Mouse (Mus musculus) hindbrain, embryonic 10.5 days (tissue): ENCODE measurements around the gene Olfr1510. TPM values are rescaled to one million over a fixed set of nuclear protein-coding genes. Genes with fewer than 3 reads are reported as not detected.
"Not testable (repeated sequence)": the region's sequence is repeated elsewhere in the genome, so short reads cannot be mapped to it uniquely, and the experiment has no call there.

Source experiments
- DNase-seq: peaks from one replicate; pipeline ENCODE4 v3.0.0-alpha.2; 2017; ENCODE audit warnings: low spot score
- H3K27ac ChIP-seq: fragments of 300-500 bp; sonication (generic); 2 replicates; pipeline ENCODE4 v1.5.1; 2016; ENCODE audit warnings: mild to moderate bottlenecking, moderate library complexity
- H3K27me3 ChIP-seq: fragments of 300-500 bp; sonication (generic); 2 replicates; pipeline ENCODE4 v1.6.1; 2016; ENCODE audit warnings: mild to moderate bottlenecking; ENCODE audit not compliant: poor library complexity, insufficient read depth, severe bottlenecking
- H3K36me3 ChIP-seq: fragments of 300-500 bp; sonication (generic); 2 replicates; pipeline ENCODE4 v1.6.1; 2016; ENCODE audit warnings: mild to moderate bottlenecking, moderate library complexity
- H3K4me1 ChIP-seq: fragments of 300-500 bp; sonication (generic); replicated peaks from 2 replicates; pipeline ENCODE4 v1.6.1; 2016; ENCODE audit warnings: mild to moderate bottlenecking
- H3K4me3 ChIP-seq: fragments of 300-500 bp; sonication (generic); 2 replicates; pipeline ENCODE4 v1.5.1; 2016; ENCODE audit warnings: mild to moderate bottlenecking, moderate library complexity
- H3K9me3 ChIP-seq: fragments of 300-500 bp; sonication (generic); 2 replicates; pipeline ENCODE4 v1.6.1; 2016; ENCODE audit warnings: mild to moderate bottlenecking, moderate library complexity
- WGBS: fragments of 180-500 bp; shearing (Covaris S2); methylation state at CpG from one replicate; pipeline ENCODE4 v1.1.7; 2016; 5-methylcytosine and 5-hydroxymethylcytosine counted together
- polyA plus RNA-seq: library from polyadenylated mRNA; unstranded; fragments of >200 nt; fragmentation: Nextera tagmentation; extraction: Ambion mirVana; gene quantifications from 2 replicates; pipeline ENCODE4 v1.2.1, GENCODE M21; 2016

Olfr1510 gene
- polyA plus RNA-seq, result not detected in 2 replicates

DNA sequence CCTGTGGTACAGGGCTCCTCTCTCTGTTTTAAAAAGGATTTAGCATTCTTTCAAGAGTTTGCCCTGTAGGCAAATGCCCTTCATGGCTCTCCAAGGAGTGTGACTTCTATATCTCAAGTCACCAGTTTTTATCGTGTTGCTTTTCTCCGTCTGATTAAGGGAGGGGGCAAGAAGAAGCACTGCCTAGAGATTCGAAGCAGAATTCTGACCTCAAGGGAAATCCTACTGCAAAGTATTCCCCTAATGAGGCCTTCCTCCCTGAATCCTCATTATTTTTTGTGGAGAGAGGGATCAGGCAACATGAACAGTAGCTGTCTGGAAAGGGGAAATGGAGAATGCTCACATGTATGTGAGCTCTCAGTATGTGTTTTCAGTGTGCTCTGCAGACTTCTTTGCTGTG, at the start of gene Olfr1510:
Gene Olfr1510 (minus strand): TSS at position 101 of the 400 bp plus-strand sequence.
- DNase-seq, result no peak
- no peak within 1 kb of the TSS for H3K27ac ChIP-seq
- H3K4me1 ChIP-seq, result no peaks in the 10 kb centered on the region
- H3K27me3 ChIP-seq, result no peaks in the 10 kb centered on the region
- H3K4me3 ChIP-seq, result no peak within 1 kb of the TSS
- H3K9me3 ChIP-seq, result no peaks in the 10 kb centered on the region
- 86% methylated on average over 3 of the region's 3 CpGs for WGBS
- H3K36me3 ChIP-seq, result no peaks in the 10 kb centered on the region

DNA sequence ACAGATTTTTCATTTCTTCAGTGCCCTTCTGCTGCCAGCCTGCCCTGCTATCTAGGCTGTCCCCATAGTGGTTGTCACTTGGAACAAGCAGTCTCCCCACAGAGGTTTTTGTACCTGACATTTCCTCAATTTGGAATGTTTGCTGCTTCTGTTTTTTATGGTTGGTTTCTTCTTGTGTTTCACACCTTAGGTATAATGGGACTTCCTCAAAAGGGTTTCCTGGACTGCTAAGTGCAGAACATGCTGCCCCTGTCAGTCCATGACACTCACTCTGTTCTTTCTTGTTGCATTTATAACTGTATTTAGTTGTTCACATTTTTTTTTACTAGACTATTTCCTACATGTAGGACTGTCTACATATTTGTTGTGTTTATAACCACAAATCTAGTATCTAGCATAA, 47.8 kb upstream of the Olfr1510 start:
- Histone ChIP-seq H3K4me3 (no peak overlapping the region), H3K27me3 (no peaks in the 10 kb centered on the region), H3K9me3 (0 out of 2 replicates have a peak, but pooled peaks cover under 1% of the 10 kb centered on the region), H3K27ac (no peak overlapping the region), H3K4me1 (no peaks in the 10 kb centered on the region), H3K36me3 (no peaks in the 10 kb centered on the region)
- DNase-seq, result no peak

DNA sequence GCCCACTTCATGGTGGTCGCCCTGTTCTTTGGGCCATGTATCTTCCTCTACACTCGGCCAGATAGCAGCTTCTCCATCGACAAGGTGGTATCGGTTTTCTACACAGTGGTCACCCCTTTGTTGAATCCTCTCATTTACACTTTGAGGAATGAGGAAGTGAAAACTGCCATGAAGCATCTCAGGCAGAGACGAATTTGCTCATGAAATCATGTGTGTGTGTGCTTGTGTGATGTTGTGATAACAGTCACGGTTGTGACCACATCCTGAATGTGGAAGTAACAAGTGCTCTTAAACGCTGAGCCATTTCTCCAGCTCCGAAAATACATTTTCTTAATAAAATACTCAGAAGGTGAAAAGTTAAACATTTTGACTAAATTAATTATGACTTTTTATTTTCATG, 37.0 kb upstream of the Olfr1510 start:
- Histone ChIP-seq H3K27me3 (no peaks in the 10 kb centered on the region), H3K27ac (no peak overlapping the region), H3K4me3 (no peak overlapping the region), H3K4me1 (no peaks in the 10 kb centered on the region), H3K9me3 (no peaks in the 10 kb centered on the region), H3K36me3 (no peaks in the 10 kb centered on the region)
- 91% methylated on average over 8 of the region's 8 CpGs for WGBS
- no peak for DNase-seq

DNA sequence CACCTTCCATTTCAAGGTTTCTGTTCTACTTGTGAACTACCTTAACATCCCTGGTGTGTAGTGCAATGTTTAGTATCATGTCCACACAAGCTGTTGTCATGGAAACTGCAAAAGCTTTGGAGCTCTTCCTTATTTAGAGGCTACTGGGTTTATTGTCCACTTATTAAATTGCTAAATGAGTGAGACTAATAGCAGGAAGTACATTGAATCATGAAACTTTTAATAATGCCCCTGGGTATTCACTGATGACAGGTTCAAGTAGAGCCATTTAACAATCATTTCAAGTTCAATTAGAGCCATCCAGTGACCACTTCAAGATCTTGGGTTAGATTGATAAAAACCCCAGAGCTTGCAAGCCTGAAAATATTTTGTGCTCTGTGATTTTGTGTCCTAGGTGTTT, 28.5 kb upstream of the Olfr1510 start, which contains the start of gene Olfr1509:
Gene Olfr1509 (plus strand): TSS at position 301 of the 400 bp plus-strand sequence.
- H3K36me3 ChIP-seq, result no peaks in the 10 kb centered on the region
- no peak within 1 kb of the TSS for H3K4me3 ChIP-seq
- H3K4me1 ChIP-seq, result no peaks in the 10 kb centered on the region
- H3K9me3 ChIP-seq, result no peaks in the 10 kb centered on the region
- no peak within 1 kb of the TSS for H3K27ac ChIP-seq
- DNase-seq, result no peak
- no peaks in the 10 kb centered on the region for H3K27me3 ChIP-seq

DNA sequence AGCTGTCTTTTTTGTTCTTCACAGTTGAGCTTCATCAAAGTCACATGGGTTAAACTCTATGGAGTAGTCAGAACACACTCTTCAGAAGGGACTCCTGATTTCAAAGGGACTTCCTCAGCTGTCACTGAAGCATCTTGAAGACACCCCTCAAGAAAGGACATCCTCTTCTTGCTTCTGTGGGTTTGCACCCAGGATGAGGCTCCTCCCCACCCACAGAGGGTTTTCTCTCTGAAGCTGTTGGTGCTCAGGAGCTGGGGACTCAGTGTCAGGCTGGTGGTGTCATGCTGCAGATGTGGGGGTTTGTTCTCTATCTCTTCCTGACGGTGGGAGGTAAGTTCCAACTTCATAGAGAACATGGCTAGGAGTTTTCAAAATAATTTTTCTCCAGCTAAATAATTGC, 13.5 kb upstream of the Olfr1510 start:
- H3K4me1 ChIP-seq, result peaks cover 9% of the 10 kb centered on the region
- no peak for DNase-seq
- 96% methylated on average over 1 of the region's 1 CpGs for whole genome bisulfite sequencing

DNA sequence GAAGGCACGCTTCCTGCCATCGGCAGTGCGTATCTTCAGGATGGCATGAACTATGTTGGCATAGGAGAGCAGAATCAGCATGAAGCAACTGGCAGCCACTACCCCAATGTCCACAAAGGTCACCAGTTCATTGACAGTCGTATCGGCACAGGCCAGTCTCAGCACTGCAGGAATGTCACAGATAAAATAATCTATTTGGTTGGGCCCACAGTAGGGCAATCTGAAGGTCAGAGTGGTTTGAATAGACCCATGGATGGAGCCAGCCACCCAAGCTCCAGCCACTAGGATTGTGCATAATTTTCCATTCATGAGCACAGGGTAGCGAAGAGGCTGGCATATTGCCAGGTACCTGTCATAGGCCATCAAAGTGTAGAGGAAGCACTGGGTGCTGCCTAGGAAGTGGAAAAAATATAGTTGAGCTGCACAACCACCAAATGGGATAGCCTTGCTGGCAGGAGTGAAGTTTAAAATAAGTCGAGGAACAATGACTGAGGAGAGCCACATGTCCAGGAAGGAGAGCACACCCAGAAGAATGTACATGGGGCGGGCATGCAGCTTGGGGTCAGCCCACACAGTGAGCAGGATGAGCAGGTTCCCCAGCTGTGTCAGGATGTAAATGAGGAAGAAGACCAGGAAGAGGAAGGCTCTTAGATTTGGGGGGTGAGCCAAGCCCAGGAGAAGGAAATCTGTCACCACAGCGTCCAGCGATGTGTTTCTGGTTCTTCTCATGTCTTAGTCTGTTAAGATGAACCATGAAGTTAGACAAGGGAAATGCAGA, 3.8 kb downstream of the Olfr1510 start:
- H3K27ac ChIP-seq, H3K4me3 ChIP-seq, H3K27me3 ChIP-seq, H3K36me3 ChIP-seq, DNase-seq, H3K4me1 ChIP-seq, H3K9me3 ChIP-seq: not testable (repeated sequence)
- WGBS, result 90% methylated on average over 7 of the region's 10 CpGs

More for the DNA sequence above, 13.5 kb upstream of the Olfr1510 start:
- Histone ChIP-seq H3K4me3 (no peak overlapping the region), H3K9me3 (no peaks in the 10 kb centered on the region), H3K27me3 (no peaks in the 10 kb centered on the region), H3K27ac (no peak overlapping the region), H3K36me3 (no peaks in the 10 kb centered on the region)

DNA sequence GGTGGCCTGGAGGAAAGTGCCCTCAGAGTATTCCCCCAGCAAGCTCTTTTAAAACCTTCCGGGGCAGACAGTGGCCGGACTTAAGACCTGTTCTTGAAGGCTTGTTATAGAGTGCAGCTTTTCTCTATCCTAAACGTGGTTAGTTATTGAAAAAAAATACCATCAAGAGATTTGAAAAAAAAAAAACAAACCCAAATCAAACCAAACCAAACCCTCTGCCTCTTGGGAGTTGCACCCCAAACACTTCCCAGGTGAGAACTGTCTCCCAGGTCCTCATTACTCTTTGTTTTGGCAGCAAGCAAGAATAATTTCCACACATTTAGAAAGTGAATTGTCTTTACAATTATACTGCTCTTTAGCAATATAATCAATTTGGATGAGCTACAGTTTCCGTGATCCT, 16.9 kb downstream of the Olfr1510 start, which contains the start of gene Olfr1511:
Gene Olfr1511 (minus strand): TSS at position 101 of the 400 bp plus-strand sequence.
- DNase-seq, result no peak
- Histone ChIP-seq H3K27me3 (no peaks in the 10 kb centered on the region), H3K4me3 (no peak within 1 kb of the TSS), H3K4me1 (no peaks in the 10 kb centered on the region), H3K9me3 (no peaks in the 10 kb centered on the region), H3K36me3 (no peaks in the 10 kb centered on the region), H3K27ac (no peak within 1 kb of the TSS)
- WGBS, result 80% methylated on average over 4 of the region's 4 CpGs

DNA sequence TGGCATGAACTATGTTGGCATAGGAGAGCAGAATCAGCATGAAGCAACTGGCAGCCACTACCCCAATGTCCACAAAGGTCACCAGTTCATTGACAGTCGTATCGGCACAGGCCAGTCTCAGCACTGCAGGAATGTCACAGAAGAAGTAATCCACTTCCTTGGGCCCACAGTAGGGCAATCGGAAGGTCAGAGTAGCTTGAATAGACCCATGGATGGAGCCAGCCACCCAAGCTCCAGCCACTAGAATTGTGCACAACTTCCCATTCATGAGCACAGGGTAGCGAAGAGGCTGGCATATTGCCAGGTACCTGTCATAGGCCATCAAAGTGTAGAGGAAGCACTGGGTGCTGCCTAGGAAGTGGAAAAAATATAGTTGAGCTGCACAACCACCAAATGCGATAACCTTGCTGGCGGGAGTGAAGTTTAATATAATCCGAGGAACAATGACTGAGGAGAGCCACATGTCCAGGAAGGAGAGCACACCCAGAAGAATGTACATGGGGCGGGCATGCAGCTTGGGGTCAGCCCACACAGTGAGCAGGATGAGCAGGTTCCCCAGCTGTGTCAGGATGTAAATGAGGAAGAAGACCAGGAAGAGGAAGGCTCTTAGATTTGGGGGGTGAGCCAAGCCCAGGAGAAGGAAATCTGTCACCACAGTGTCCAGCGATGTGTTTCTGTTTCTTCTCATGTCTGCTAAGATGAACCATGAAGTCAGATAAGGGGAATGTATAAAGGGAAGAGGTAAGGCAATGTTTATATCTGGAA, 23.9 kb downstream of the Olfr1510 start:
- H3K4me3 ChIP-seq, H3K36me3 ChIP-seq, H3K27me3 ChIP-seq, H3K9me3 ChIP-seq, DNase-seq, H3K27ac ChIP-seq, H3K4me1 ChIP-seq: not testable (repeated sequence)
- 86% methylated on average over 9 of the region's 9 CpGs for WGBS

DNA sequence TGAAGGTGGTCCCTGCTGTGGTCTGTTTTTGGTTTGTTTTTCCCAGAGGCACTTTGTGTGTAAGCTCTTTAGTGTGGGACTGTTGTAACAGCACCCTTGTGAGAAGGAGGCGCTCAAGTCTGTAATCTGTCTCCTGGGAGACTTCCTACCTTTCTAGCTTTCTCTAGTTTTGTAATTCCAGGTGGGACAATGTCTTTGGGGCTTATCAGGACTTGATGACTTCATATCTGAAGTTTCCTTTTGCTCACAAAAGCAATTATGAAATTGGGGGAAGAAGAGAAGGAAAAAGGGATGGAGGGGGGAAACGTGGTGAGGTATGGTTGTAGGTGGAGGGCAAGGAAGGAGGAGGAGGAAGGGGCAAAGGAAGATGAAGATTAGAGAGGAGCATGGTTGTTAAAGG, 35.1 kb downstream of the Olfr1510 start, which contains the start of gene Olfr1512:
Gene Olfr1512 (minus strand): TSS at position 101 of the 400 bp plus-strand sequence.
- no peaks in the 10 kb centered on the region for H3K36me3 ChIP-seq
- H3K4me1 ChIP-seq, result no peaks in the 10 kb centered on the region
- no peak for DNase-seq
- no peaks in the 10 kb centered on the region for H3K27me3 ChIP-seq
- H3K27ac ChIP-seq, result no peak within 1 kb of the TSS
- H3K4me3 ChIP-seq, result no peak within 1 kb of the TSS
- no peaks in the 10 kb centered on the region for H3K9me3 ChIP-seq
- 79% methylated on average over 2 of the region's 2 CpGs for WGBS

DNA sequence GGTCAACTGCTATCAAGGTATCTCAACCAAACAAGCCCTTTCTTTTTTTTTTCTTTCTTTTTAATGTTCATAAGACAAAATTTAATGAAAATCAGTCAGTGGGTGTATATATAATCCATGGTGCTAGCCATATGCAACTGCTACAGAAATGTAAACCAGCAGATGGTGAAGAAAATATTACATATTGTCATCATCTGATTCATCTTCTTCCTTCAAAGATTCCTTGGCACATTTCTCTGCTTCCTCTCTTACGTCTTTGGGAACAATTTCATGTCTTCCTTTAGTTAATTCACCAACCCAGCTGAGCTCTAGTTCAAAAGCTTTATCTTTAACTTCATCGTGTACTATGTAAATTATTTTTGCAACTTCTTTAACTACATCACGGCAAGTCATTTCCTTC, 45.4 kb downstream of the Olfr1510 start:
- Histone ChIP-seq H3K4me1 (no peaks in the 10 kb centered on the region), H3K36me3 (no peaks in the 10 kb centered on the region)

More for the DNA sequence above, 45.4 kb downstream of the Olfr1510 start:
- Histone ChIP-seq H3K27ac (no peak overlapping the region), H3K9me3 (no peaks in the 10 kb centered on the region), H3K4me3 (no peak overlapping the region), H3K27me3 (no peaks in the 10 kb centered on the region)
- no peak for DNase-seq
- 91% methylated on average over 3 of the region's 3 CpGs for WGBS

Other genes starting within 250 kb of the Olfr1510 start
- 60.2 and 82.3 TPM in 2 replicates for gene Supt16, start 217.0 kb downstream of the Olfr1510 start, polyA plus RNA-seq
- gene Chd8, start 156.6 kb downstream of the Olfr1510 start, polyA plus RNA-seq, result 38.7 and 44.5 TPM in 2 replicates
- 52.1 and 55.4 TPM in 2 replicates for gene Tox4, start 135.2 kb downstream of the Olfr1510 start, polyA plus RNA-seq
- gene Rab2b, start 134.8 kb downstream of the Olfr1510 start, polyA plus RNA-seq, result 29.2 and 36.2 TPM in 2 replicates
- gene Mettl3, start 109.2 kb downstream of the Olfr1510 start, polyA plus RNA-seq, result 57.7 and 64.2 TPM in 2 replicates
- 56.9 and 60.3 TPM in 2 replicates for gene Sall2, start 85.6 kb downstream of the Olfr1510 start, polyA plus RNA-seq
- gene Olfr1513, start 58.0 kb downstream of the Olfr1510 start, polyA plus RNA-seq, result not detected in 2 replicates
- 0.07 TPM in 1 of 2 replicates, not detected in the other for gene Olfr1512, start 35.2 kb downstream of the Olfr1510 start, polyA plus RNA-seq
- gene Olfr1511, start 17.0 kb downstream of the Olfr1510 start, polyA plus RNA-seq, result not detected in 2 replicates
- gene Olfr1509, start 28.6 kb upstream of the Olfr1510 start, polyA plus RNA-seq, result not detected in 2 replicates
- gene Olfr1508, start 53.1 kb upstream of the Olfr1510 start, polyA plus RNA-seq, result not detected in 2 replicates
- gene Olfr1507, start 81.4 kb upstream of the Olfr1510 start, polyA plus RNA-seq, result not detected in 2 replicates